Mouse (Mus musculus) liver, adult 2 months (tissue): ENCODE results near the gene Dnm3. TPM values are rescaled to one million over a fixed set of nuclear protein-coding genes. Genes with fewer than 3 reads are reported as not detected.

Experiments used
- DNase-seq: peaks from one replicate; pipeline ENCODE4 v3.0.0-alpha.2; 2011; ENCODE audit warnings: low read depth, low spot score; ENCODE audit errors: extremely low read depth
- H3K27ac ChIP-seq: fragments of 200-500 bp; replicated peaks from 2 replicates; pipeline ENCODE4 v1.5.1; 2012; ENCODE audit warnings: low read depth, mild to moderate bottlenecking, control low read depth, inconsistent platforms, low read length; ENCODE audit not compliant: insufficient read depth
- H3K27me3 ChIP-seq: fragments of 200-500 bp; 2 replicates; pipeline ENCODE4 v1.6.1; 2012; ENCODE audit warnings: mild to moderate bottlenecking, moderate library complexity, low read length, inconsistent platforms; ENCODE audit not compliant: control insufficient read depth, insufficient read depth
- H3K36me3 ChIP-seq: fragments of 200-500 bp; 2 replicates; pipeline ENCODE4 v1.6.1; 2012; ENCODE audit warnings: low read length, inconsistent platforms; ENCODE audit not compliant: control insufficient read depth, insufficient read depth
- H3K4me1 ChIP-seq: fragments of 200-500 bp; 2 replicates; pipeline ENCODE4 v1.6.1; 2011; ENCODE audit warnings: low read length; ENCODE audit not compliant: control insufficient read depth, insufficient read depth
- H3K4me3 ChIP-seq: fragments of 200-500 bp; 2 replicates; pipeline ENCODE4 v1.5.1; 2011; ENCODE audit warnings: low read depth, mild to moderate bottlenecking, control low read depth, low read length, moderate library complexity; ENCODE audit not compliant: insufficient read depth
- H3K79me2 ChIP-seq: fragments of 200-500 bp; 2 replicates; pipeline ENCODE4 v1.6.1; 2012; ENCODE audit warnings: inconsistent platforms, mild to moderate bottlenecking, low read length, moderate library complexity; ENCODE audit not compliant: control insufficient read depth, insufficient read depth
- H3K9ac ChIP-seq: fragments of 200-500 bp; 2 replicates; pipeline ENCODE4 v1.6.1; 2012; ENCODE audit warnings: low read depth, mild to moderate bottlenecking, control low read depth, inconsistent platforms, low read length
- CTCF ChIP-seq: fragments of 200-500 bp; IDR thresholded peaks from 2 replicates; pipeline ENCODE4 v1.5.1; 2011; ENCODE audit warnings: low read depth, low read length, control low read depth
- POLR2A ChIP-seq: fragments of 200-500 bp; IDR thresholded peaks from 2 replicates; pipeline ENCODE4 v1.6.1; 2011; ENCODE audit warnings: low read length, control low read depth; ENCODE audit not compliant: insufficient read depth; ENCODE audit errors: extremely low read depth
- WGBS: fragments of 180-500 bp; shearing (Covaris S2); methylation state at CpG from one replicate; pipeline ENCODE4 v1.1.7; 2018; 5-methylcytosine and 5-hydroxymethylcytosine counted together
- polyA plus RNA-seq: library from polyadenylated mRNA; depleted of rRNA; stranded (reverse); fragments of >200 nt; gene quantifications from 2 replicates; pipeline ENCODE4 v1.2.3, GENCODE M21; 2012
- total RNA-seq: library from RNA; depleted of rRNA; stranded (reverse); fragments of >200 nt; gene quantifications from 2 replicates; pipeline ENCODE4 v1.2.3, GENCODE M21; 2014

Gene Dnm3
- total and polyA plus RNA-seq, 2 experiments = 0.46 to 0.60 TPM

- Histone ChIP-seq H3K27ac (no peak overlapping the region), H3K4me3 (no peak overlapping the region), H3K4me1 (peaks cover 4% of the 10 kb centered on the region; the same call in 1 of the 2 replicates), H3K9ac (no peak overlapping the region), H3K36me3 (no peaks in the 10 kb centered on the region), H3K27me3 (no peaks in the 10 kb centered on the region), H3K79me2 (no peaks in the 10 kb centered on the region)
- WGBS = 88% methylated on average over 6 of the region's 6 CpGs
- TF ChIP-seq POLR2A (no peak), CTCF (no peak)
- DNase-seq = no peak
Observed at GRCm38 (mm10) chr1:162108726-162109436, 369.0 kb downstream of the Dnm3 start.

- Histone ChIP-seq H3K79me2 (no peaks in the 10 kb centered on the region), H3K27ac (no peak overlapping the region), H3K27me3 (no peaks in the 10 kb centered on the region), H3K4me3 (no peak overlapping the region), H3K36me3 (no peaks in the 10 kb centered on the region), H3K9ac (no peak overlapping the region), H3K4me1 (peaks cover 4% of the 10 kb centered on the region; the same call in 1 of the 2 replicates)
- TF ChIP-seq CTCF (no peak), POLR2A (no peak)
- DNase-seq = no peak
- WGBS = 87% methylated on average over 7 of the region's 7 CpGs
Observed at GRCm38 (mm10) chr1:162108181-162108671, 369.6 kb downstream of the Dnm3 start.

- no peak for DNase-seq
- no peak for TF ChIP-seq POLR2A
- no peak for TF ChIP-seq CTCF
- H3K36me3 ChIP-seq = no peaks in the 10 kb centered on the region
- H3K79me2 ChIP-seq = no peaks in the 10 kb centered on the region
- no peak overlapping the region for H3K27ac ChIP-seq
- no peaks in the 10 kb centered on the region for H3K27me3 ChIP-seq
- 92% methylated on average over 4 of the region's 4 CpGs for WGBS
- H3K9ac ChIP-seq = no peak overlapping the region
- peaks cover 4% of the 10 kb centered on the region; the same call in 1 of the 2 replicates for H3K4me1 ChIP-seq
- no peak overlapping the region for H3K4me3 ChIP-seq
Observed at GRCm38 (mm10) chr1:162107011-162107606, 370.7 kb downstream of the Dnm3 start.

- no peak for DNase-seq
- H3K27ac ChIP-seq = no peak overlapping the region
- WGBS = 85% methylated on average over 10 of the region's 10 CpGs
Observed at GRCm38 (mm10) chr1:162100961-162101830, 376.6 kb downstream of the Dnm3 start.

GRCm38 (mm10) chr1:162100033-162100820 lies 377.6 kb downstream of the Dnm3 start:
- Histone ChIP-seq H3K4me3 (no peak overlapping the region), H3K27ac (no peak overlapping the region)
- 85% methylated on average over 7 of the region's 7 CpGs for WGBS

More at GRCm38 (mm10) chr1:162100961-162101830, 376.6 kb downstream of the Dnm3 start:
- no peak overlapping the region for H3K4me3 ChIP-seq
- peaks cover 4% of the 10 kb centered on the region; the same call in 1 of the 2 replicates for H3K4me1 ChIP-seq
- no peaks in the 10 kb centered on the region for H3K27me3 ChIP-seq
- H3K36me3 ChIP-seq = no peaks in the 10 kb centered on the region
- TF ChIP-seq POLR2A = no peak
- H3K9ac ChIP-seq = no peak overlapping the region
- no peaks in the 10 kb centered on the region for H3K79me2 ChIP-seq

More at GRCm38 (mm10) chr1:162100033-162100820, 377.6 kb downstream of the Dnm3 start:
- Histone ChIP-seq H3K4me1 (peaks cover 4% of the 10 kb centered on the region; the same call in 1 of the 2 replicates), H3K9ac (no peak overlapping the region), H3K36me3 (no peaks in the 10 kb centered on the region), H3K79me2 (no peaks in the 10 kb centered on the region), H3K27me3 (no peaks in the 10 kb centered on the region)
- DNase-seq = no peak
- no peak for TF ChIP-seq POLR2A
- no peak for TF ChIP-seq CTCF
